Mouse (Mus musculus) hindbrain, embryonic 10.5 days (tissue): ENCODE results near the gene Chit1. TPM values are rescaled to one million over a fixed set of nuclear protein-coding genes. Genes with fewer than 3 reads are reported as not detected.
A peak's percentile ranks its signal among the peaks of the same experiment; 100 is the strongest.

Experiments used
- DNase-seq: peaks from one replicate; pipeline ENCODE4 v3.0.0-alpha.2; 2017; ENCODE audit warnings: low spot score
- H3K27ac ChIP-seq: fragments of 300-500 bp; sonication (generic); 2 replicates; pipeline ENCODE4 v1.5.1; 2016; ENCODE audit warnings: mild to moderate bottlenecking, moderate library complexity
- H3K27me3 ChIP-seq: fragments of 300-500 bp; sonication (generic); 2 replicates; pipeline ENCODE4 v1.6.1; 2016; ENCODE audit warnings: mild to moderate bottlenecking; ENCODE audit not compliant: poor library complexity, insufficient read depth, severe bottlenecking
- H3K36me3 ChIP-seq: fragments of 300-500 bp; sonication (generic); 2 replicates; pipeline ENCODE4 v1.6.1; 2016; ENCODE audit warnings: mild to moderate bottlenecking, moderate library complexity
- H3K4me1 ChIP-seq: fragments of 300-500 bp; sonication (generic); replicated peaks from 2 replicates; pipeline ENCODE4 v1.6.1; 2016; ENCODE audit warnings: mild to moderate bottlenecking
- H3K4me3 ChIP-seq: fragments of 300-500 bp; sonication (generic); 2 replicates; pipeline ENCODE4 v1.5.1; 2016; ENCODE audit warnings: mild to moderate bottlenecking, moderate library complexity
- H3K9me3 ChIP-seq: fragments of 300-500 bp; sonication (generic); 2 replicates; pipeline ENCODE4 v1.6.1; 2016; ENCODE audit warnings: mild to moderate bottlenecking, moderate library complexity
- WGBS: fragments of 180-500 bp; shearing (Covaris S2); methylation state at CpG from one replicate; pipeline ENCODE4 v1.1.7; 2016; 5-methylcytosine and 5-hydroxymethylcytosine counted together
- polyA plus RNA-seq: library from polyadenylated mRNA; unstranded; fragments of >200 nt; fragmentation: Nextera tagmentation; extraction: Ambion mirVana; gene quantifications from 2 replicates; pipeline ENCODE4 v1.2.1, GENCODE M21; 2016

Chit1 gene
- polyA plus RNA-seq, 1 experiment from 2014 or later = not detected

- H3K4me3 ChIP-seq = no peak within 1 kb of the TSS
- no peaks in the 10 kb centered on the region for H3K36me3 ChIP-seq
- peaks cover 19% of the 10 kb centered on the region for H3K27me3 ChIP-seq
- H3K27ac ChIP-seq = peak within 1 kb of the TSS; percentile 50; the same call in 1 of the 2 replicates
- peaks cover 56% of the 10 kb centered on the region for H3K4me1 ChIP-seq
- DNase-seq = no peak
- H3K9me3 ChIP-seq = no peaks in the 10 kb centered on the region
- 67% methylated on average over 1 of the region's 1 CpGs for WGBS
Measured at GRCm38 (mm10) chr1:134193126-134193525, 82.1 kb downstream of the Chit1 start, which contains the start of gene Mybph. TSS of gene Mybph (plus strand) at chr1:134193448.

GRCm38 (mm10) chr1:134193674-134194197 lies 82.7 kb downstream of the Chit1 start:
- no peak for DNase-seq
- no peak overlapping the region for H3K4me3 ChIP-seq
- H3K36me3 ChIP-seq = no peaks in the 10 kb centered on the region

GRCm38 (mm10) chr1:134194298-134195022 lies 83.4 kb downstream of the Chit1 start:
- Histone ChIP-seq H3K36me3 (no peaks in the 10 kb centered on the region), H3K27ac (peak overlapping the region; percentile 23; the same call in 1 of the 2 replicates), H3K9me3 (no peaks in the 10 kb centered on the region), H3K4me1 (peaks cover 46% of the 10 kb centered on the region), H3K4me3 (no peak overlapping the region), H3K27me3 (peaks cover 7% of the 10 kb centered on the region)
- WGBS = 76% methylated on average over 16 of the region's 16 CpGs
- no peak for DNase-seq

More at GRCm38 (mm10) chr1:134193674-134194197, 82.7 kb downstream of the Chit1 start:
- Histone ChIP-seq H3K27ac (peak overlapping the region; percentile 50; the same call in 1 of the 2 replicates), H3K9me3 (no peaks in the 10 kb centered on the region), H3K4me1 (peaks cover 53% of the 10 kb centered on the region), H3K27me3 (peaks cover 13% of the 10 kb centered on the region)
- WGBS = 66% methylated on average over 7 of the region's 7 CpGs

GRCm38 (mm10) chr1:134195117-134195516 lies 84.1 kb downstream of the Chit1 start:
- H3K9me3 ChIP-seq = no peaks in the 10 kb centered on the region
- H3K36me3 ChIP-seq = no peaks in the 10 kb centered on the region
- H3K4me3 ChIP-seq = no peak overlapping the region
- 63% methylated on average over 2 of the region's 2 CpGs for WGBS
- DNase-seq = no peak
- H3K4me1 ChIP-seq = peaks cover 44% of the 10 kb centered on the region
- peaks cover 6% of the 10 kb centered on the region; the same call in 1 of the 2 replicates for H3K27me3 ChIP-seq
- H3K27ac ChIP-seq = peak overlapping the region; percentile 23; the same call in 1 of the 2 replicates

- no peaks in the 10 kb centered on the region for H3K9me3 ChIP-seq
- H3K4me1 ChIP-seq = peaks cover 44% of the 10 kb centered on the region
- H3K4me3 ChIP-seq = no peak overlapping the region
- H3K36me3 ChIP-seq = no peaks in the 10 kb centered on the region
- DNase-seq = no peak
- 66% methylated on average over 3 of the region's 3 CpGs for WGBS
- no peak overlapping the region; the same call in 1 of the 2 replicates for H3K27ac ChIP-seq
- H3K27me3 ChIP-seq = peaks cover 6% of the 10 kb centered on the region; the same call in 1 of the 2 replicates
Measured at GRCm38 (mm10) chr1:134195571-134195970, 84.5 kb downstream of the Chit1 start.

- Histone ChIP-seq H3K9me3 (no peaks in the 10 kb centered on the region), H3K36me3 (no peaks in the 10 kb centered on the region), H3K4me1 (peaks cover 44% of the 10 kb centered on the region), H3K4me3 (no peak overlapping the region), H3K27me3 (peaks cover 6% of the 10 kb centered on the region; the same call in 1 of the 2 replicates), H3K27ac (no peak overlapping the region; the same call in 1 of the 2 replicates)
- no peak for DNase-seq
- 64% methylated on average over 4 of the region's 4 CpGs for WGBS
Measured at GRCm38 (mm10) chr1:134195979-134196378, 84.9 kb downstream of the Chit1 start.

- WGBS = 71% methylated on average over 4 of the region's 4 CpGs
- no peaks in the 10 kb centered on the region for H3K36me3 ChIP-seq
- H3K27me3 ChIP-seq = peaks cover 2% of the 10 kb centered on the region; the same call in 1 of the 2 replicates
- no peak overlapping the region; the same call in 1 of the 2 replicates for H3K27ac ChIP-seq
- no peak overlapping the region for H3K4me3 ChIP-seq
- H3K9me3 ChIP-seq = no peaks in the 10 kb centered on the region
- H3K4me1 ChIP-seq = peaks cover 44% of the 10 kb centered on the region
- peak; percentile 36 for DNase-seq
Measured at GRCm38 (mm10) chr1:134196386-134196785, 85.3 kb downstream of the Chit1 start.

GRCm38 (mm10) chr1:134197325-134197982 lies 86.4 kb downstream of the Chit1 start:
- H3K27ac ChIP-seq = peak overlapping the region; percentile 16; the same call in 1 of the 2 replicates
- no peak for DNase-seq
- H3K36me3 ChIP-seq = no peaks in the 10 kb centered on the region
- H3K4me1 ChIP-seq = peaks cover 44% of the 10 kb centered on the region
- H3K9me3 ChIP-seq = no peaks in the 10 kb centered on the region
- no peaks in the 10 kb centered on the region for H3K27me3 ChIP-seq
- 83% methylated on average over 15 of the region's 15 CpGs for WGBS
- H3K4me3 ChIP-seq = no peak overlapping the region

GRCm38 (mm10) chr1:134198197-134198995 lies 87.4 kb downstream of the Chit1 start:
- Histone ChIP-seq H3K27me3 (no peaks in the 10 kb centered on the region; the same call in 1 of the 2 replicates), H3K4me1 (peaks cover 36% of the 10 kb centered on the region), H3K4me3 (no peak overlapping the region), H3K36me3 (no peaks in the 10 kb centered on the region), H3K27ac (no peak overlapping the region), H3K9me3 (no peaks in the 10 kb centered on the region)
- no peak for DNase-seq
- 89% methylated on average over 12 of the region's 12 CpGs for WGBS

GRCm38 (mm10) chr1:134200481-134200880 lies 89.4 kb downstream of the Chit1 start:
- Histone ChIP-seq H3K4me3 (no peak overlapping the region), H3K4me1 (peaks cover 20% of the 10 kb centered on the region), H3K9me3 (no peaks in the 10 kb centered on the region), H3K27ac (no peak overlapping the region), H3K27me3 (no peaks in the 10 kb centered on the region; the same call in 1 of the 2 replicates), H3K36me3 (no peaks in the 10 kb centered on the region)
- 79% methylated on average over 2 of the region's 2 CpGs for WGBS
- no peak for DNase-seq
